Mouse (Mus musculus) hindbrain, embryonic 11.5 days (tissue): ENCODE data around the gene Acer2. TPM values are rescaled to one million over a fixed set of nuclear protein-coding genes. Genes with fewer than 3 reads are reported as not detected.

Experiments used
- ATAC-seq: fragments of 200-750 bp; cut with Nextera tagmentation; 2 replicates; pipeline ENCODE4 v1.8.0; 2017; ENCODE audit warnings: mild to moderate bottlenecking, moderate TSS enrichment, moderate library complexity; ENCODE audit not compliant: low FRiP score
- DNase-seq: peaks from one replicate; pipeline ENCODE4 v3.0.0-alpha.2; 2015; ENCODE audit warnings: low spot score
- H3K27ac ChIP-seq: fragments of 300-500 bp; sonication (generic); 2 replicates; pipeline ENCODE4 v1.5.1; 2014; ENCODE audit warnings: mild to moderate bottlenecking, low read depth, low read length
- H3K27me3 ChIP-seq: fragments of 300-500 bp; sonication (generic); 2 replicates; pipeline ENCODE4 v1.6.1; 2014; ENCODE audit warnings: mild to moderate bottlenecking, low read length, moderate library complexity, mixed read lengths; ENCODE audit not compliant: control insufficient read depth, insufficient read depth
- H3K36me3 ChIP-seq: fragments of 300-500 bp; sonication (generic); 2 replicates; pipeline ENCODE4 v1.6.1; 2014; ENCODE audit warnings: mild to moderate bottlenecking, low read length, moderate library complexity, mixed read lengths; ENCODE audit not compliant: control insufficient read depth, insufficient read depth
- H3K4me1 ChIP-seq: fragments of 300-500 bp; sonication (generic); replicated peaks from 2 replicates; pipeline ENCODE4 v1.6.1; 2014; ENCODE audit warnings: low read length, mixed read lengths; ENCODE audit not compliant: control insufficient read depth, insufficient read depth
- H3K4me2 ChIP-seq: fragments of 300-500 bp; sonication (generic); replicated peaks from 2 replicates; pipeline ENCODE4 v1.6.1; 2014; ENCODE audit warnings: mild to moderate bottlenecking, low read depth, low read length
- H3K4me3 ChIP-seq: fragments of 300-500 bp; sonication (generic); 2 replicates; pipeline ENCODE4 v1.5.1; 2014; ENCODE audit warnings: low read depth, low read length
- H3K9ac ChIP-seq: fragments of 300-500 bp; sonication (generic); 2 replicates; pipeline ENCODE4 v1.6.1; 2014; ENCODE audit warnings: low read depth, low read length
- H3K9me3 ChIP-seq: fragments of 300-500 bp; sonication (generic); 2 replicates; pipeline ENCODE4 v1.6.1; 2016; ENCODE audit warnings: low read length; ENCODE audit not compliant: control insufficient read depth
- WGBS: fragments of 180-500 bp; shearing (Covaris S2); extraction: QIAGEN DNeasy Blood & Tissue Kit; methylation state at CpG from one replicate; pipeline ENCODE4 v1.1.7; 2014; 5-methylcytosine and 5-hydroxymethylcytosine counted together
- polyA plus RNA-seq: library from polyadenylated mRNA; unstranded; fragments of >200 nt; fragmentation: Nextera tagmentation; extraction: Ambion mirVana; gene quantifications from 2 replicates; pipeline ENCODE4 v1.2.1, GENCODE M21; 2014

Acer2 gene
- polyA plus RNA-seq, 1 experiment from 2014 or later, result 11.0 TPM

DNA sequence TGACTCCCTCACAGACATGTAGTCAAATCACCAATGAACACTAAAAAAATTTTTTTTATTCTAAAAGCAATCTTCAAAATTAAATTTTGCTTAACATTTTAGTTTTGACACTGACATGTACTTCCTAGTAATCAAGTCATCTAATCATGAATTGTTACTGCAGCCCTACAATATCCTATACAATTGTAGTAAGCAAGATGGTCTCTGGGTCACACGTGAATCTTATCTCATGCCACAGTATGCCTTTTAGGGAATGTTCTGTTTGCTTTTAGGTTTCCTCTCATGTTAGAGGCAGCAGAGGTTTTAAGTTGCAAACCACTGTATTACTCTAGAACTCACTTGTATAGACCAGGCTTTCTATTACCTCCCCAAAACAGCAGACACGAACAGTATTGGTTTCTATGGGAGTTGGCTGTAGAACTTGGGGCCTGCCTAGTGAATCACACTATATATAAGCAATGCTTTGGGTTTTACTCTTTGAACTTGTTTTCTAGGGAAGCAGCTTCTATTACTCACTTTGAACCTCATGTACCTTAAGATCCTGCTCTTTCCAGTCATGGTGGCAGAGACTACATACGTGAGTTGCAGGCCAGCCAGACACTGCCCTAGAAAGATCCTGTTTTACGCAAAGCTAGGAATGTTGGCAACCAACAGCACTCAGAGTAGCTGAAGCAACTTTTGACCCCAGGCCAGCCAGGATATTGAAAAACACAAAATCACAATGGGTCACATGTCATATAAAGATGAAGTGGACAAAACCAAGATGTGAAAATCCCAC is 21.2 kb upstream of the Acer2 start:
- Histone ChIP-seq H3K36me3 (peaks cover 14% of the 10 kb centered on the region), H3K27me3 (no peaks in the 10 kb centered on the region), H3K4me1 (0 out of 2 replicates have a peak, but pooled peaks cover under 1% of the 10 kb centered on the region), H3K4me2 (no peak overlapping the region), H3K9me3 (no peaks in the 10 kb centered on the region), H3K9ac (no peak overlapping the region), H3K27ac (no peak overlapping the region), H3K4me3 (no peak overlapping the region)
- 91% methylated on average over 4 of the region's 4 CpGs for WGBS
- no peak for ATAC-seq
- peak; percentile 22 for DNase-seq

DNA sequence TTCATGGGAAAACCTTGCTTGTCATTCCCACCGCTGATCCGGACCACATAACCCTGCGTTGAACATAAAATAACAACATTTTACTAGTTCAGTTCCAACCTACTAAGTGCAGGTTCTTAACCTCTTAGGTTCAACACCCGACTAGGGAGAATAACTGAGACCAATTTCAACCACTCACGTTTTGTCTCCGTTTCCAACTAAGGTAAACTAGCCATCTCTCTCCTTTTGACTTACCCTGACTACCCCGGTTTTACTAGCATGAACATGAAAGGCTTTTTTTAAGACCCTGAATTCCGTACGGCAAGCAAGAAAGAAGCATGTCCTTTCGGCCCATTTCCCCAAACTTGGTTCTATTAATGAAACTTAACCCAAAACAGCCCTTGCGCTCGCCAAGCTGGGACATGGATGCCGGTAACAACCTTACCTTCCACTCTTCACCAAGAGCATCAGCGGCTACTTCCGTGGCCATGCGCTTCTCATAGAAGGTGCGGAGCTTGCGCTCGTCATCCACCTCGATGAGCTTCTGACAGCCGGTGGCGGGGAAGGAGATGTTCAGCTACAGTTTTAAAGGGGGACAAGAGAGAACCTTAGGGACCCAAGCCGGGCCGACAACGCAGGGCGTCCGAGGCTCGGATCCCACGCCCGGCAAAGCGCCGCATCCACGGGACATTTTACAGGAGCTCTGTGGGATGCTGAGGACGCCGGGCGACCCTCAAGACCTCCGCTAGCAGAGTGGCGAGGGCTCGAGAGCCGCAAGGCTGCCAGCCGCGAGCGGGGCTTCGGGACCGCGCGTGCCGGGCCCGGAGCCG is 17.7 kb upstream of the Acer2 start:
- WGBS, result 1% methylated on average over 49 of the region's 50 CpGs
- Histone ChIP-seq H3K4me2 (peak overlapping the region; percentile 58), H3K27me3 (no peaks in the 10 kb centered on the region), H3K9ac (peak overlapping the region; percentile 100), H3K36me3 (peaks cover 14% of the 10 kb centered on the region), H3K9me3 (no peaks in the 10 kb centered on the region), H3K4me3 (peak overlapping the region; percentile 96), H3K4me1 (0 out of 2 replicates have a peak, but pooled peaks cover 3% of the 10 kb centered on the region), H3K27ac (peak overlapping the region; percentile 94)
- ATAC-seq (peak; percentile 28; the same call in 1 of the 2 replicates), DNase-seq (peak; percentile 27)

DNA sequence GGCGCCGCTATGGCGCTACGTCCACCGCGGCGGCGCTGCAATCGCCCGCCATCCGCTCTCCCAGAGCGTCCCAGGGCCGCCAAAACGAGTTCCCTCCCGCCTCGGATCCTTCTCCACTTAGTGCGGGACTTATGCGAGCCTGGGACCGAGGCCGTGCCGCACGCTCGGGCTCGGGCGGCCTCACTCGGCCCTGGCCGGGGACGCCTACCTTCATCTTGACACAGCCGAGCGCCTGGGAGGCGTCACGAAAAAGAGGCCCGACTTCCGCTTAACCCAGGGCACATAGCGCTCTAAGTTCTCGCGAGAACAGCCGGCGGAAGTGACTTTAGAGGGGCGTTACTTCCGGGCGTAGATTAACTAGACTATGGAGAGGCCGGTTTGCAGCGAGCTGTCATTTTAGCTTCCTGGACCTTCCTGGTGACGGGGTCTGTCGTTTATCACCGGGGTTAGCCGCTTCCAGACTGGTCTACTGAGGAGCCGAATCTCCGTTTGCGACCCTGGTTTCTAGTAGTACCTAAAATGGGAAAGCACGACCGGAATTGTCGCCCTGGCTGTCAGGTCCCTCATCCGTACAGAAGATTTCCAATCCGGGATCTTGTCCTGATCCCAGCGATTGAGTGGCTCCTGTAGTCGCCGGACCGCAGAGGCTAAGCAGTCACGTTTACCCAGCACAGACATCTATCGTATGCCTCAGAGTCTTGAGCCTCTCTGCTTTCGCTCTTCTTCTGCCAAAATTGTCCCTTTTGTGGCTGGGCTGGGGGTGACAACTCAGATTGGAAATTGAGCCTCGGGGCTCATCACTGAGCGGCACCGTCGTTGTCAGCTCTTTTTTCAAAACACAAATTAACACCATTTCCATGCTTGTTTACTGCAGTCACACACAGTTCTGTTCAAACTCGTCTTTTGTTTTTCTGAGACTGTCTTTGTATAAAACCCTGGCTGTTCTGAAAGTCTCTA is 16.8 kb upstream of the Acer2 start, which contains the start of gene Rps6:
Gene Rps6, minus strand, starts transcription at position 300 of the 957 bp plus-strand sequence.
- ATAC-seq (peak; percentile 99), DNase-seq (peak; percentile 98)
- Histone ChIP-seq H3K4me2 (peak within 1 kb of the TSS; percentile 80), H3K27ac (peak within 1 kb of the TSS; percentile 94), H3K27me3 (no peaks in the 10 kb centered on the region), H3K4me1 (0 out of 2 replicates have a peak, but pooled peaks cover 3% of the 10 kb centered on the region), H3K4me3 (peak within 1 kb of the TSS; percentile 96), H3K9me3 (no peaks in the 10 kb centered on the region), H3K36me3 (peaks cover 14% of the 10 kb centered on the region), H3K9ac (peak within 1 kb of the TSS; percentile 100)
- under 1% methylated on average over 64 of the region's 68 CpGs for WGBS

DNA sequence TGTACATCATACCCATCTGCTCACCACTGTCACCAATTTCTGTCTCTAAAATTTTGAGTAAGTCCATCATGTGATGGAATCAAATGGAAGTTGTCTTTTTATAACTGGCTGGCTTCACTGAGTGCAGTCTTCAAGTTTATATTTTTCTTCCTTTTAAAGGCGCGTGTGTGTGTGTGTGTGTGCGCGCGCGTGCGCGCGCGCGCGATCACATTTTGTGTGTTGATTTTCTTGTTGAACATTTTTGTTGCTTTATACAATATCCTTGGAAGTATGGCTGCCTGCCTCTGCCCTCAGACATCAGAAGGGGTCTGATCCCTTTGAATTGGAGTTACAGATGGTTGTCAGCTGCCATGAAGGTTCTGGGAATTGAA is 16.1 kb upstream of the Acer2 start:
- WGBS, result 68% methylated on average over 12 of the region's 12 CpGs
- Histone ChIP-seq H3K27ac (no peak overlapping the region), H3K4me1 (0 out of 2 replicates have a peak, but pooled peaks cover 3% of the 10 kb centered on the region), H3K9me3 (no peaks in the 10 kb centered on the region), H3K4me2 (peak overlapping the region; percentile 80), H3K4me3 (peak overlapping the region; percentile 96), H3K9ac (peak overlapping the region; percentile 71; the same call in 1 of the 2 replicates), H3K36me3 (peaks cover 12% of the 10 kb centered on the region), H3K27me3 (no peaks in the 10 kb centered on the region)
- ATAC-seq, result no peak
- DNase-seq, result no peak

DNA sequence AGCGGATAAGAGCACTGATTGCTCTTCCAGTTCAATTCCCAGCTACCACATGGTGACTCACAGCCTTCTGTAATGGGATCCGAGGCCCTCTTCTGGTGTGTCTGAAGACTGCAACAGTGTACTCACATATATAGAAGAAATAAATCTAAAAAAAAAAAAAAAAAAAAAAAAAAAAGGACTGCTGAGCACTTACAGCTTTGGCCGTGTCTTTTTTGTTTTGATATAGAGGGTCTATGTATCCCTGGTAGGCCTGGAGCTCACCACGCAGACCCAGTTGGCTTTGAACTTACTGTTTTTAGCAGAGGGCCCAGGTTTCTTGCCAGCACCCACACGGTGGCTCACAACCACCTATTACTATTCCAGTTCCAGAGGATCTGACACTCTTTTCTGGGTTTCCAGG is 10.1 kb upstream of the Acer2 start:
- ATAC-seq (no peak), DNase-seq (no peak)
- H3K27ac ChIP-seq, result no peak overlapping the region
- H3K27me3 ChIP-seq, result no peaks in the 10 kb centered on the region
- WGBS, result 79% methylated on average over 5 of the region's 5 CpGs
- no peak overlapping the region for H3K9ac ChIP-seq
- H3K4me2 ChIP-seq, result no peak overlapping the region
- no peak overlapping the region for H3K4me3 ChIP-seq
- no peaks in the 10 kb centered on the region for H3K4me1 ChIP-seq
- no peaks in the 10 kb centered on the region for H3K9me3 ChIP-seq
- H3K36me3 ChIP-seq, result no peaks in the 10 kb centered on the region

DNA sequence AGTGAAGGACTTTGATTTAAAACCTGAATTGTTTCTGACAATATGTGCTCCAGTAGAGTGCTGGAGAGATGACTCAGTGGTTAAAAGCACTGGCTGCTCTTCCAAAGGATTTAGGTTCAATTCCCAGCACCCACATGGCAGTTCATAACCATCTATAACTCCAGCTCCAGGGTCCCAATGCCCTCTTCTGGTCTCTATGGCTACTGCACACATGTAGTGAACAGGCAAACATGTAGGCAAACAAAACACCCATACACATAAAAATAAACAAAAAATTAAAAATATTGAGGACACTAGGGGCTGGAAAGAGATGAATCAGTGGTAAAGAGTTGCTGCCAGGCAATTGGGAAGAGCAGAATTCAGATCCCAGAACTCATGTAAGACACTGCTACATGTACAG is 2.2 kb upstream of the Acer2 start:
- Histone ChIP-seq H3K9ac (no peak overlapping the region), H3K36me3 (no peaks in the 10 kb centered on the region), H3K27me3 (peaks cover 3% of the 10 kb centered on the region), H3K4me3 (no peak overlapping the region), H3K27ac (no peak overlapping the region), H3K4me1 (no peaks in the 10 kb centered on the region), H3K9me3 (no peaks in the 10 kb centered on the region), H3K4me2 (no peak overlapping the region)
- DNase-seq (no peak), ATAC-seq (no peak)

DNA sequence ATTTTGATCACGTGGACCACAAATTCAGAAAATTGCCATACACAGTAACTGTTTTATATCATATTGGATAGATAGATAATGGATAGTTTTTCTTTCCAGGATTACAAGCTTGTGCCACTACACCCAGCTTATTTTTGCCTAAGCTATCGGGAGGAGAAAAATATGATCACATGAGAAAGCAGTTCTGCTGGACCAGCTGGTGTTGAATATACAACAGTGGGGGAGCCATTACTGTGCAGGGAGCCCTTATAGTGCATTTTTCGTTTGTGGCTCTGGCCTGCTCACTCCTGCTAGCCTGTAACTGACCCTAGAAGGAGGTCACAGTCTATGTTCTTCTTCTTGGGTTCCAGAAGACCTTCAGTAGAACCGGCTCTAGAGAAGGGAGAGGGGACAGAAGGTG is 1.1 kb upstream of the Acer2 start:
- Histone ChIP-seq H3K27ac (no peak overlapping the region), H3K36me3 (no peaks in the 10 kb centered on the region), H3K4me3 (no peak overlapping the region), H3K27me3 (peaks cover 3% of the 10 kb centered on the region), H3K4me1 (no peaks in the 10 kb centered on the region), H3K4me2 (no peak overlapping the region), H3K9ac (no peak overlapping the region), H3K9me3 (no peaks in the 10 kb centered on the region)
- ATAC-seq, result no peak
- DNase-seq, result no peak
- 56% methylated on average over 4 of the region's 4 CpGs for WGBS

DNA sequence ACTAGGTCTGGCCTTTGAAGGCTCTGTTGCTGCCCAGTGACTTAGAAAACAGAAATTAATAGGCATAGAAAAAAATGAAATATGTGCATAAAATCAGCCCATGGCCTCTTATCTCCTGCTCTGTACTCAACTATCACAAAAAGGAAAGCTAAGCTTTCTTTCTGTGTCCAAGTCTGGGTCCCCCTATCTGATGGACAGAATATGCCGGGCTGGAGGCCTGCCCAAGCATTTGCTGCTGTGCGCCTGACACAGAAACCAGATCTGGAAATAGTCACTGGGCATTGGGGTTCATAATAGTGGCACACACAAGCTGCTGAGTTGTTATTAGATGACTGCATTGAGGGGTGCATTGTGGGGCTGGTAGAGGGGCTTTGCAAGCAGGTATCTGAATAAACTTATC is 5.3 kb downstream of the Acer2 start:
- WGBS, result 98% methylated on average over 2 of the region's 2 CpGs
- Histone ChIP-seq H3K4me2 (no peak overlapping the region), H3K9me3 (no peaks in the 10 kb centered on the region), H3K9ac (no peak overlapping the region), H3K27me3 (no peaks in the 10 kb centered on the region; the same call in 1 of the 2 replicates), H3K36me3 (no peaks in the 10 kb centered on the region), H3K4me3 (no peak overlapping the region), H3K27ac (no peak overlapping the region), H3K4me1 (no peaks in the 10 kb centered on the region)
- DNase-seq (no peak), ATAC-seq (no peak)
